Mouse (Mus musculus): Measurements from ENCODE around the gene Fut4. TPM values are rescaled to one million over a fixed set of nuclear protein-coding genes. Genes with fewer than 3 reads are reported as not detected.

The Fut4 gene
- polyA plus RNA-seq, 1 experiment from 2014 or later = 2.0 TPM

Other genes with a start within 250 kb of the Fut4 start
- 20.5 and 20.6 TPM in 2 replicates for gene Amotl1, start 107.3 kb downstream of the Fut4 start, polyA plus RNA-seq (2016; fragmentation: Nextera tagmentation; extraction: Ambion mirVana)
- gene Piwil4, start 11.7 kb downstream of the Fut4 start, polyA plus RNA-seq (2016; fragmentation: Nextera tagmentation; extraction: Ambion mirVana) = 0.08 TPM in 1 of 2 replicates, not detected in the other
- gene 1700012B09Rik, start 18.6 kb upstream of the Fut4 start, polyA plus RNA-seq (2016; fragmentation: Nextera tagmentation; extraction: Ambion mirVana) = not detected in 2 replicates
- gene Mre11a, start 32.3 kb upstream of the Fut4 start, polyA plus RNA-seq (2016; fragmentation: Nextera tagmentation; extraction: Ambion mirVana) = 19.5 and 23.6 TPM in 2 replicates
- 26.0 and 27.5 TPM in 2 replicates for gene Ankrd49, start 32.5 kb upstream of the Fut4 start, polyA plus RNA-seq (2016; fragmentation: Nextera tagmentation; extraction: Ambion mirVana)
- gene Gpr83, start 107.8 kb upstream of the Fut4 start, polyA plus RNA-seq (2016; fragmentation: Nextera tagmentation; extraction: Ambion mirVana) = not detected in 2 replicates
- gene Izumo1r, start 151.6 kb upstream of the Fut4 start, polyA plus RNA-seq (2016; fragmentation: Nextera tagmentation; extraction: Ambion mirVana) = not detected in 2 replicates

Data from heart, embryonic 12.5 days (tissue).